Mouse (Mus musculus) liver, embryonic 12.5 days (tissue): ENCODE data around the gene Rec8. TPM values are rescaled to one million over a fixed set of nuclear protein-coding genes. Genes with fewer than 3 reads are reported as not detected.

Source experiments
- ATAC-seq: fragments of 200-750 bp; cut with Nextera tagmentation; 2 replicates; pipeline ENCODE4 v1.8.0; 2017; ENCODE audit warnings: moderate number of reproducible peaks, mild to moderate bottlenecking, moderate library complexity
- H3K27ac ChIP-seq: fragments of 300-500 bp; sonication (generic); 2 replicates; pipeline ENCODE4 v1.5.1; 2016; ENCODE audit warnings: mild to moderate bottlenecking
- H3K27me3 ChIP-seq: fragments of 300-500 bp; sonication (generic); replicated peaks from 2 replicates; pipeline ENCODE4 v1.6.1; 2016; ENCODE audit warnings: mild to moderate bottlenecking, moderate library complexity
- H3K36me3 ChIP-seq: fragments of 300-500 bp; sonication (generic); 2 replicates; pipeline ENCODE4 v1.6.1; 2016; ENCODE audit warnings: mild to moderate bottlenecking, moderate library complexity
- H3K4me1 ChIP-seq: fragments of 300-500 bp; sonication (generic); 2 replicates; pipeline ENCODE4 v1.6.1; 2016
- H3K4me2 ChIP-seq: fragments of 300-500 bp; sonication (generic); 2 replicates; pipeline ENCODE4 v1.6.1; 2016; ENCODE audit warnings: mild to moderate bottlenecking, moderate library complexity
- H3K4me3 ChIP-seq: fragments of 300-500 bp; sonication (generic); 2 replicates; pipeline ENCODE4 v1.5.1; 2016; ENCODE audit warnings: mild to moderate bottlenecking, moderate library complexity
- H3K9ac ChIP-seq: fragments of 300-500 bp; sonication (generic); 2 replicates; pipeline ENCODE4 v1.6.1; 2016; ENCODE audit warnings: mild to moderate bottlenecking, moderate library complexity
- H3K9me3 ChIP-seq: fragments of 300-500 bp; sonication (generic); replicated peaks from 2 replicates; pipeline ENCODE4 v1.6.1; 2016; ENCODE audit warnings: mild to moderate bottlenecking, moderate library complexity
- WGBS: fragments of 180-500 bp; shearing (Covaris S2); methylation state at CpG from one replicate; pipeline ENCODE4 v1.1.7; 2016; ENCODE audit not compliant: insufficient replicate concordance; 5-methylcytosine and 5-hydroxymethylcytosine counted together
- polyA plus RNA-seq: library from polyadenylated mRNA; unstranded; fragments of >200 nt; fragmentation: Nextera tagmentation; extraction: Ambion mirVana; gene quantifications from 2 replicates; pipeline ENCODE4 v1.2.1, GENCODE M21; 2016

Gene Rec8
- polyA plus RNA-seq, 1 experiment from 2014 or later = 1.8 TPM

GRCm38 (mm10) chr14:55618486-55619195 is 804 bp downstream of the Rec8 start:
- H3K27me3 ChIP-seq = no peaks in the 10 kb centered on the region
- H3K9me3 ChIP-seq = no peaks in the 10 kb centered on the region
- peaks cover 74% of the 10 kb centered on the region for H3K4me1 ChIP-seq
- peak overlapping the region; percentile 80 for H3K4me2 ChIP-seq
- ATAC-seq = peak; percentile 62
- H3K4me3 ChIP-seq = peak overlapping the region; percentile 46
- H3K27ac ChIP-seq = peak overlapping the region; percentile 58; the same call in 1 of the 2 replicates
- H3K9ac ChIP-seq = peak overlapping the region; percentile 54
- H3K36me3 ChIP-seq = peaks cover 1% of the 10 kb centered on the region; the same call in 1 of the 2 replicates
- WGBS = 19% methylated on average over 22 of the region's 22 CpGs

GRCm38 (mm10) chr14:55628077-55628827 is 10.4 kb downstream of the Rec8 start:
- WGBS = 78% methylated on average over 27 of the region's 27 CpGs
- no peak overlapping the region for H3K9ac ChIP-seq
- no peak overlapping the region for H3K4me3 ChIP-seq
- H3K27me3 ChIP-seq = no peaks in the 10 kb centered on the region
- H3K4me1 ChIP-seq = peaks cover 25% of the 10 kb centered on the region
- no peak overlapping the region for H3K4me2 ChIP-seq
- ATAC-seq = peak; percentile 40; the same call in 1 of the 2 replicates
- peaks cover 97% of the 10 kb centered on the region for H3K36me3 ChIP-seq
- H3K9me3 ChIP-seq = no peaks in the 10 kb centered on the region
- no peak overlapping the region for H3K27ac ChIP-seq

GRCm38 (mm10) chr14:55629312-55629711 is 11.5 kb downstream of the Rec8 start:
- H3K9me3 ChIP-seq = no peaks in the 10 kb centered on the region
- WGBS = 39% methylated on average over 5 of the region's 5 CpGs
- H3K36me3 ChIP-seq = peaks cover 100% of the 10 kb centered on the region
- no peak overlapping the region for H3K4me3 ChIP-seq
- no peak overlapping the region for H3K9ac ChIP-seq
- no peaks in the 10 kb centered on the region for H3K27me3 ChIP-seq
- no peak for ATAC-seq
- peaks cover 30% of the 10 kb centered on the region for H3K4me1 ChIP-seq
- H3K27ac ChIP-seq = no peak overlapping the region
- no peak overlapping the region for H3K4me2 ChIP-seq

- Histone ChIP-seq H3K4me3 (peak overlapping the region; percentile 69), H3K9me3 (no peaks in the 10 kb centered on the region), H3K27me3 (no peaks in the 10 kb centered on the region), H3K9ac (peak overlapping the region; percentile 67), H3K36me3 (peaks cover 86% of the 10 kb centered on the region), H3K4me2 (peak overlapping the region; percentile 97), H3K4me1 (peaks cover 30% of the 10 kb centered on the region), H3K27ac (peak overlapping the region; percentile 66; the same call in 1 of the 2 replicates)
- 3% methylated on average over 23 of the region's 23 CpGs for WGBS
- peak; percentile 27; the same call in 1 of the 2 replicates for ATAC-seq
These were observed 17.2 kb downstream of the Rec8 start for GRCm38 (mm10) chr14:55634874-55635522.

GRCm38 (mm10) chr14:55635523-55636007 is 17.7 kb downstream of the Rec8 start, which contains the start of gene Ipo4:
TSS of gene Ipo4 (minus strand) at chr14:55635957.
- H3K4me1 ChIP-seq = peaks cover 27% of the 10 kb centered on the region
- H3K9me3 ChIP-seq = no peaks in the 10 kb centered on the region
- WGBS = 1% methylated on average over 33 of the region's 33 CpGs
- peak within 1 kb of the TSS; percentile 97 for H3K4me2 ChIP-seq
- peak; percentile 81 for ATAC-seq
- no peaks in the 10 kb centered on the region for H3K27me3 ChIP-seq
- peak within 1 kb of the TSS; percentile 66 for H3K27ac ChIP-seq
- peak within 1 kb of the TSS; percentile 67 for H3K9ac ChIP-seq
- peak within 1 kb of the TSS; percentile 69 for H3K4me3 ChIP-seq
- H3K36me3 ChIP-seq = peaks cover 86% of the 10 kb centered on the region

- Histone ChIP-seq H3K4me2 (no peak within 1 kb of the TSS), H3K36me3 (peaks cover 77% of the 10 kb centered on the region), H3K4me1 (peaks cover 43% of the 10 kb centered on the region), H3K9ac (no peak within 1 kb of the TSS), H3K4me3 (no peak within 1 kb of the TSS), H3K27me3 (no peaks in the 10 kb centered on the region), H3K9me3 (no peaks in the 10 kb centered on the region), H3K27ac (no peak within 1 kb of the TSS)
- 89% methylated on average over 9 of the region's 9 CpGs for WGBS
- no peak for ATAC-seq
These were observed 20.0 kb downstream of the Rec8 start, which contains the start of gene Gm49378 for GRCm38 (mm10) chr14:55637795-55638194. TSS of gene Gm49378 (minus strand) at chr14:55637895.

- 96% methylated on average over 14 of the region's 14 CpGs for WGBS
- no peaks in the 10 kb centered on the region for H3K27me3 ChIP-seq
- no peak overlapping the region for H3K9ac ChIP-seq
- no peak for ATAC-seq
- no peaks in the 10 kb centered on the region for H3K9me3 ChIP-seq
- peak overlapping the region; percentile 6; the same call in 1 of the 2 replicates for H3K4me2 ChIP-seq
- H3K36me3 ChIP-seq = peaks cover 61% of the 10 kb centered on the region
- peaks cover 40% of the 10 kb centered on the region for H3K4me1 ChIP-seq
- no peak overlapping the region for H3K4me3 ChIP-seq
- no peak overlapping the region for H3K27ac ChIP-seq
These were observed 23.0 kb downstream of the Rec8 start for GRCm38 (mm10) chr14:55640816-55641215.

GRCm38 (mm10) chr14:55641291-55641690 is 23.5 kb downstream of the Rec8 start:
- Histone ChIP-seq H3K4me3 (no peak overlapping the region), H3K9ac (no peak overlapping the region), H3K9me3 (no peaks in the 10 kb centered on the region), H3K36me3 (peaks cover 62% of the 10 kb centered on the region), H3K27ac (no peak overlapping the region), H3K27me3 (no peaks in the 10 kb centered on the region), H3K4me2 (peak overlapping the region; percentile 6), H3K4me1 (peaks cover 40% of the 10 kb centered on the region)
- 90% methylated on average over 13 of the region's 13 CpGs for WGBS
- ATAC-seq = no peak

- peak; percentile 36; the same call in 1 of the 2 replicates for ATAC-seq
- peak overlapping the region; percentile 91 for H3K27ac ChIP-seq
- H3K9me3 ChIP-seq = no peaks in the 10 kb centered on the region
- H3K4me3 ChIP-seq = peak overlapping the region; percentile 94
- H3K27me3 ChIP-seq = no peaks in the 10 kb centered on the region
- peak overlapping the region; percentile 89 for H3K9ac ChIP-seq
- 17% methylated on average over 8 of the region's 8 CpGs for WGBS
- H3K36me3 ChIP-seq = peaks cover 59% of the 10 kb centered on the region
- peaks cover 42% of the 10 kb centered on the region for H3K4me1 ChIP-seq
- H3K4me2 ChIP-seq = peak overlapping the region; percentile 94
These were observed 24.8 kb downstream of the Rec8 start for GRCm38 (mm10) chr14:55642679-55643059.

GRCm38 (mm10) chr14:55643060-55643907 is 25.4 kb downstream of the Rec8 start, which contains the start of gene Tm9sf1:
TSS of gene Tm9sf1 (minus strand) at chr14:55643806.
- peak; percentile 87 for ATAC-seq
- peaks cover 42% of the 10 kb centered on the region for H3K4me1 ChIP-seq
- no peaks in the 10 kb centered on the region for H3K27me3 ChIP-seq
- H3K4me2 ChIP-seq = peak within 1 kb of the TSS; percentile 94
- peak within 1 kb of the TSS; percentile 89 for H3K9ac ChIP-seq
- H3K36me3 ChIP-seq = peaks cover 53% of the 10 kb centered on the region
- H3K27ac ChIP-seq = peak within 1 kb of the TSS; percentile 91
- peak within 1 kb of the TSS; percentile 94 for H3K4me3 ChIP-seq
- under 1% methylated on average over 89 of the region's 89 CpGs for WGBS
- H3K9me3 ChIP-seq = no peaks in the 10 kb centered on the region
